Mouse (Mus musculus) ES-E14 (cell line): Measurements from ENCODE around the gene Fam222a.

Experiments
- CHD2 ChIP-seq: IDR thresholded peaks from 2 replicates; pipeline ENCODE4 v1.6.1; 2014; ENCODE audit warnings: mild to moderate bottlenecking, low read depth, low read length, inconsistent platforms
- MAFK ChIP-seq: IDR thresholded peaks from 2 replicates; pipeline ENCODE4 v1.6.1; 2014; ENCODE audit warnings: mild to moderate bottlenecking, low read depth, low read length, inconsistent platforms; ENCODE audit not compliant: insufficient read depth
- ZC3H11A ChIP-seq: IDR thresholded peaks from 2 replicates; pipeline ENCODE4 v1.6.1; 2012; ENCODE audit warnings: low read depth, mild to moderate bottlenecking, inconsistent platforms, low read length, borderline replicate concordance
- ZNF384 ChIP-seq: IDR thresholded peaks from 2 replicates; pipeline ENCODE4 v1.6.1; 2012; ENCODE audit warnings: low read depth, low read length, inconsistent platforms

DNA sequence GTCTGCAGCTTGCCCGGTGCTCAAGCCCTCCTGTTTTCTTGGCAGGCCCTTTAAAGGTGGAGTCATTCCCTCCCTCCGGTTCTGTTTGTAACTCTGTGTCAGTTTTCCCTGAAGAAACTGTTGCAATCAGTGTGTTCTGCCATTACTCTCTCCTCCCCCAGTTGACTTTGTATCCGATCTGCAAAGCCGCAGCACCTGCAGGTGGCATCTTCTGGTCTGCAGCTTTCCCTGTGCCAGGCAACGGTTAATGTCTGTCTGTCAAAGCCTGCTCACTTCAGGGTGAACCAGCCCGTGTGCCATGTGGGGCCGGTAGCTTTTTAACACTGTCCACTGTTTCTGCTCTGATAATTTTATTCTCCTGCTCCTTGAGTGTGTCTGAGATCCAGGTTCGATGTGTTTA is 29.4 kb downstream of the Fam222a start:
- TF ChIP-seq MAFK, result no peak
- TF ChIP-seq ZC3H11A, result no peak
- no peak for TF ChIP-seq ZNF384
- no peak for TF ChIP-seq CHD2
